ENCODE assay signal across 12 mouse cellular contexts in genomic region chr3:97915081-97915480, GRCm38 (mm10). TPM values are rescaled to one million over a fixed set of nuclear protein-coding genes. Genes with fewer than 3 reads are reported as not detected.
DNase-seq lines count a peak whose midpoint lies in the region; ATAC-seq and TF ChIP-seq lines count a peak whose summit lies in the region.
"Had no signal": no experiment of that assay in that cellular context is flagged by ENCODE, and none has a peak within 500 bp of the region (broad histone marks: within the 10 kb centered on the region; RNA-seq: fewer than 3 reads in every experiment).

No protein-coding gene starts in this region.

- intact Hi-C loops in gastrocnemius, adult 2 months (cut with DNase I): no loop called here

- H3K4me2 ChIP-seq in lung, embryonic 14.5 days: no peak overlapping the region
- no peak overlapping the region for H3K4me2 ChIP-seq in CH12.LX (ENCODE audit: insufficient read depth, low read depth, poor library complexity, severe bottlenecking)
- H3K4me2 ChIP-seq: embryonic facial prominence, embryonic 13.5 days had no signal

- no peak for TF ChIP-seq EP300 in CH12.LX (IDR thresholded peaks at IDR 0.05; ENCODE audit: low read length)

- TF ChIP-seq CTCF in gastrocnemius, adult 2 months (IDR thresholded peaks at IDR 0.05): peak; percentile 53
- TF ChIP-seq CTCF in lung, embryonic 14.5 days (IDR thresholded peaks at IDR 0.05; ENCODE audit: low read depth): peak; percentile 53
- TF ChIP-seq CTCF in CH12.LX (conservative IDR thresholded peaks at IDR 0.05 in 1 of 2, IDR thresholded peaks at IDR 0.05 in 1 of 2; ENCODE audit: low read depth in 2 of 2, low read length in 2 of 2): peak in 1 of 2 experiments; percentile 49; a peak in 2 of 4 replicates

- H3K79me2 ChIP-seq in CH12.LX (replicated peaks; ENCODE audit: control insufficient read depth, extremely low read depth, insufficient read depth, poor library complexity, severe bottlenecking): no peaks in the 10 kb centered on the region

- peak; percentile 21 for TF ChIP-seq RAD21 in CH12.LX (IDR thresholded peaks at IDR 0.05; ENCODE audit: low read depth, low read length)

- H3K4me1 ChIP-seq in lung, embryonic 14.5 days (ENCODE audit: insufficient read depth): no peaks in the 10 kb centered on the region
- H3K4me1 ChIP-seq in CH12.LX (ENCODE audit: control insufficient read depth in 1 of 2, insufficient read depth in 2 of 2): no peaks in the 10 kb centered on the region
- H3K4me1 ChIP-seq: embryonic facial prominence, embryonic 13.5 days had no signal

- DNase-seq in gastrocnemius, adult 2 months: no peak
- no peak for DNase-seq in gastrocnemius, postnatal 25 days
- peak; percentile 62 for DNase-seq in lung, embryonic 14.5 days
- DNase-seq in lung, adult 18-20 months: no peak
- no peak for DNase-seq in CH12.LX (ENCODE audit: extremely low read depth)
- no peak for DNase-seq in adrenal gland, postnatal 36 days
- no peak for DNase-seq in B cell, adult 2 months
- DNase-seq: kidney, postnatal 10 days; lung, postnatal 36 days had no signal

- dilution Hi-C loops in CH12.LX (cut with MboI; ENCODE audit: extremely low pct_ligation_motif_present, extremely low pct_unique_long_range_greater_than_20kb, low sequenced_read_pairs): no loop called here

- H3K36me3 ChIP-seq in lung, embryonic 14.5 days (ENCODE audit: insufficient read depth): peaks cover 75% of the 10 kb centered on the region
- H3K36me3 ChIP-seq in CH12.LX (replicated peaks in 1 of 2; ENCODE audit: control insufficient read depth in 1 of 2, insufficient read depth in 1 of 2, low read length in 1 of 2): peaks cover 29 to 79% of the 10 kb centered on the region in 2 experiments

- TF ChIP-seq POLR2A in CH12.LX (IDR thresholded peaks at IDR 0.05; ENCODE audit: low read depth, low read length): no peak

- no peak for ATAC-seq in lung, embryonic 14.5 days (ENCODE audit: insufficient read depth)
- peak; percentile 50; the same call in 1 of the 2 replicates for ATAC-seq in common myeloid progenitor, adult 5-6 weeks (replicated peaks; ENCODE audit: low read depth, poor library complexity, severe bottlenecking)

- 60% methylated on average over 4 of the region's 4 CpGs for WGBS in lung, embryonic 14.5 days

- in situ Hi-C loops in CH12.LX (cut with MboI; ENCODE audit: low pct_ligation_motif_present, low pct_unique_long_range_greater_than_20kb, low sequenced_read_pairs): no loop called here

- no peak overlapping the region for H3K9ac ChIP-seq in lung, embryonic 14.5 days
- H3K9ac ChIP-seq in CH12.LX (ENCODE audit: insufficient read depth, low read depth): no peak overlapping the region
- H3K9ac ChIP-seq: embryonic facial prominence, embryonic 13.5 days had no signal

- H3K27ac ChIP-seq in gastrocnemius, adult 2 months: no peak overlapping the region
- H3K27ac ChIP-seq in lung, embryonic 14.5 days (ENCODE audit: low read depth): no peak overlapping the region
- H3K27ac ChIP-seq in CH12.LX (ENCODE audit: insufficient read depth, low read depth): no peak overlapping the region
- H3K27ac ChIP-seq: embryonic facial prominence, embryonic 13.5 days had no signal

- no peaks in the 10 kb centered on the region for H3K9me3 ChIP-seq in lung, embryonic 14.5 days (ENCODE audit: low read depth, low read length)
- H3K9me3 ChIP-seq in CH12.LX (replicated peaks; ENCODE audit: low read length): no peaks in the 10 kb centered on the region
- H3K9me3 ChIP-seq: embryonic facial prominence, embryonic 13.5 days had no signal

- no peaks in the 10 kb centered on the region for H3K27me3 ChIP-seq in lung, embryonic 14.5 days (ENCODE audit: insufficient read depth, low read length)
- H3K27me3 ChIP-seq in CH12.LX (replicated peaks): no peaks in the 10 kb centered on the region
- H3K27me3 ChIP-seq: embryonic facial prominence, embryonic 13.5 days had no signal

- H3K4me3 ChIP-seq in gastrocnemius, adult 2 months: no peak overlapping the region
- H3K4me3 ChIP-seq in lung, embryonic 14.5 days (ENCODE audit: low read depth, low read length): no peak overlapping the region
- no peak overlapping the region for H3K4me3 ChIP-seq in CH12.LX (replicated peaks in 1 of 3; ENCODE audit: low read depth in 2 of 3, low read length in 2 of 3, poor library complexity in 1 of 3)
- H3K4me3 ChIP-seq: embryonic facial prominence, embryonic 13.5 days; myocyte had no signal

TF ChIP-seq in CH12.LX, 34 proteins besides CTCF, POLR2A, EP300 and RAD21:
- TF ChIP-seq ZNF384 (IDR thresholded peaks at IDR 0.05; ENCODE audit: low read depth, low read length): peak; percentile 45; the same call in 1 of the 2 replicates
- no peak for TF ChIP-seq PAX5 (IDR thresholded peaks at IDR 0.05; ENCODE audit: low read length)
- no peak for TF ChIP-seq E2F4 (IDR thresholded peaks at IDR 0.05; ENCODE audit: insufficient replicate concordance, low read depth, low read length)
- TF ChIP-seq MYC (IDR thresholded peaks at IDR 0.05; ENCODE audit: low read depth, low read length): no peak
- no peak for TF ChIP-seq MEF2A (IDR thresholded peaks at IDR 0.05; ENCODE audit: borderline replicate concordance, low read depth, low read length)
- 0 out of 2 replicates have a peak, but pooled peaks have one; percentile 3 for TF ChIP-seq SMC3 (IDR thresholded peaks at IDR 0.05; ENCODE audit: low read depth, low read length)
- TF ChIP-seq ZC3H11A (IDR thresholded peaks at IDR 0.05; ENCODE audit: low read depth, low read length): no peak
- TF ChIP-seq BHLHE40 (IDR thresholded peaks at IDR 0.05; ENCODE audit: low read depth, low read length): no peak
- TF ChIP-seq NELFE (IDR thresholded peaks at IDR 0.05; ENCODE audit: low read depth, low read length): no peak

RNA-seq across cellular contexts. Expression of gene Sec22b, which starts 14.1 kb away (rescaled TPM):
- total RNA-seq in gastrocnemius, adult 2 months (2021): 10 to 100 TPM; 24.2 to 32.1 TPM
- 10 to 100 TPM; 26.0 to 26.3 TPM for total RNA-seq in gastrocnemius, postnatal 25 days (2021)
- 158 and 160 TPM in 2 replicates for polyA plus RNA-seq in lung, embryonic 14.5 days (2014; fragmentation: Nextera tagmentation; extraction: Ambion mirVana)
- total RNA-seq in CH12.LX (2012; rRNA removed): 42.6 and 51.4 TPM in 2 replicates
- total RNA-seq in CH12.LX (2014; rRNA removed): 77.7 and 82.4 TPM in 2 replicates
- polyA plus RNA-seq in CH12.LX (2012; ENCODE audit: insufficient read length, low read depth): 82.8 and 85.2 TPM in 2 replicates
- 40.5 and 56.4 TPM in 2 replicates for total RNA-seq in common myeloid progenitor, adult 5-6 weeks (2017)
- 100 to 1,000 TPM; 111 to 140 TPM for total RNA-seq in adrenal gland, postnatal 36 days (2021)

RNA-seq across cellular contexts. Expression of gene Pde4dip, which starts 26.6 kb away (rescaled TPM):
- 1,000 to 10,000 TPM; 3,559 to 3,570 TPM for total RNA-seq in gastrocnemius, adult 2 months (2021)
- total RNA-seq in gastrocnemius, postnatal 25 days (2021): 1,000 to 10,000 TPM; 3,024 to 3,244 TPM
- 20.1 and 22.1 TPM in 2 replicates for polyA plus RNA-seq in lung, embryonic 14.5 days (2014; fragmentation: Nextera tagmentation; extraction: Ambion mirVana)
- total RNA-seq in CH12.LX (2012; rRNA removed) (12.0 and 15.2 TPM in 2 replicates), CH12.LX (2014; rRNA removed) (19.5 and 21.7 TPM in 2 replicates)
- polyA plus RNA-seq in CH12.LX (2012; ENCODE audit: insufficient read length, low read depth): 12.2 and 12.4 TPM in 2 replicates
- 5.6 and 6.1 TPM in 2 replicates for total RNA-seq in common myeloid progenitor, adult 5-6 weeks (2017)
- 10 to 100 TPM; 25.3 to 28.1 TPM for total RNA-seq in adrenal gland, postnatal 36 days (2021)

Comparison
In these comparisons a context has a peak if more than half of its experiments do, and no peak if none do; other contexts are left out.
1. RNA of gene Pde4dip, which starts 26.6 kb away (total RNA-seq): 3,559 to 3,570 TPM in gastrocnemius, adult 2 months and 3,024 to 3,244 TPM in gastrocnemius, postnatal 25 days; 25.3 to 28.1 TPM in adrenal gland, postnatal 36 days, 12.0 to 21.7 TPM in CH12.LX and 5.6 to 6.1 TPM in common myeloid progenitor, adult 5-6 weeks; every median in the first group is over 100 times any median in the second.